Mouse (Mus musculus) small intestine, adult 2 months (tissue): ENCODE data around the gene Tmem199.
A peak's percentile ranks its signal among the peaks of the same experiment; 100 is the strongest.

ENCODE experiments used
- CTCF ChIP-seq: fragments of 200-500 bp; IDR thresholded peaks from 2 replicates; pipeline ENCODE4 v1.5.1; 2012; ENCODE audit warnings: low read depth, mild to moderate bottlenecking, control low read depth, inconsistent platforms, low read length, moderate library complexity, mixed read lengths; ENCODE audit not compliant: insufficient replicate concordance, insufficient read length; ENCODE audit errors: extremely low read depth
- POLR2A ChIP-seq: fragments of 200-500 bp; IDR thresholded peaks from 2 replicates; pipeline ENCODE4 v1.6.1; 2012; ENCODE audit warnings: low read depth, mild to moderate bottlenecking, control low read depth, inconsistent platforms, low read length, moderate library complexity

DNA sequence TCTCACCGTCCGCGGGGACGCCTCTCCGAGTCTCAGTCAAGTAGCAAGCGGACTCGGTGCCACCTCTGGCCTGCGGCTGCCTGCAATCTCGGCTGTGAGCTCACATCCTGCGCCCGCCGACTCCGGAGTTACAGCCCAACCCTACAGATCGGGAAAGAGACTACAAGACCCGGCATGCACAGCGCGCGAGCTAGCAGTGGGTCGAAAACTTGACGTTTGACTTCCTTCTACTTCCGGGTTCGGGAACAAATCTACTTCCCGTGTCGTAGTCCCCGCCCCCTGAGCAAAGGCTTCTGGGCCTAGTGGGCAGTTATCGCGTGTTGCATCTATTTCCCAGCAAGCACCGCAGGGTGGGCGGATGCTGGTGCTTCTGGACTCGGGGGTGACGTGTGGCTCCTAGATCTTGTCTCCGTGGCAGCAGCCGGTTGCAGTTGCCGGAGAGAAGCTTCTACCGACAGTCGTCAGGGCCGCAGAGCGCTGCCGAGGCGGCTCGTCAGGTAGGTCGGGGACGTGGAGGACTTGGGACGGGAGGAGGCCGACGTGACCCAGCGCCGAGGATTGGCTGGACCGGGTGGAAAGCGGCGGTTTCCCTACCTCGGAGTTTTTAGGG, 24.2 kb upstream of the Tmem199 start, which contains the start of the genes Tnfaip1 and Ift20:
- TF ChIP-seq CTCF (no peak), POLR2A (peak; percentile 86)
